Mouse (Mus musculus) G1E (cell line): ENCODE data around the gene BC107364. TPM values are rescaled to one million over a fixed set of nuclear protein-coding genes. Genes with fewer than 3 reads are reported as not detected.
"Not testable (repeated sequence)": the region's sequence is repeated elsewhere in the genome, so short reads cannot be mapped to it uniquely, and the experiment has no call there.

ENCODE experiments used
- ATAC-seq: 2 replicates; pipeline ENCODE4 v1.8.0; 2016; ENCODE audit warnings: mild to moderate bottlenecking; ENCODE audit not compliant: insufficient number of reproducible peaks, poor library complexity, low FRiP score, severe bottlenecking; ENCODE audit errors: extremely low read depth
- DNase-seq: peaks from one replicate; pipeline ENCODE4 v3.0.0; 2012; ENCODE audit warnings: low spot score
- H3K27me3 ChIP-seq: 2 replicates; pipeline ENCODE4 v1.6.1; 2012; ENCODE audit warnings: mild to moderate bottlenecking, low read length, inconsistent platforms; ENCODE audit not compliant: insufficient read depth
- H3K36me3 ChIP-seq: replicated peaks from 2 replicates; pipeline ENCODE3; 2012; ENCODE audit warnings: mild to moderate bottlenecking, inconsistent platforms
- H3K4me1 ChIP-seq: 2 replicates; pipeline ENCODE4 v1.6.1; 2012; ENCODE audit warnings: low read depth, low read length, inconsistent platforms, mixed read lengths; ENCODE audit not compliant: insufficient read depth
- H3K4me3 ChIP-seq: 2 replicates; pipeline ENCODE4 v1.5.1; 2012; ENCODE audit warnings: low read depth, mild to moderate bottlenecking, inconsistent platforms, low read length, moderate library complexity, mixed read lengths
- H3K9me3 ChIP-seq: replicated peaks from 2 replicates; pipeline ENCODE4 v1.6.1; 2012; ENCODE audit warnings: inconsistent platforms
- CTCF ChIP-seq: IDR thresholded peaks from 2 replicates; pipeline ENCODE4 v1.5.1; 2012; ENCODE audit warnings: low read depth, low read length, inconsistent platforms, mixed read lengths
- GATA1 ChIP-seq: IDR thresholded peaks from 2 replicates; pipeline ENCODE4 v1.6.1; 2012; ENCODE audit warnings: borderline replicate concordance, low read length, inconsistent platforms, mixed read lengths
- GATA2 ChIP-seq: IDR thresholded peaks from 2 replicates; pipeline ENCODE4 v1.6.1; 2012; ENCODE audit warnings: low read depth, low read length, inconsistent platforms, borderline replicate concordance
- POLR2AphosphoS5 ChIP-seq: IDR thresholded peaks from 2 replicates; pipeline ENCODE4 v1.6.1; 2012; ENCODE audit warnings: low read depth, low read length, inconsistent platforms; ENCODE audit not compliant: insufficient replicate concordance
- TAL1 ChIP-seq: conservative IDR thresholded peaks from 2 replicates; pipeline ENCODE4 v1.6.1; 2012; ENCODE audit warnings: low read depth, low read length, inconsistent platforms, mixed read lengths
- polyA plus RNA-seq: library from polyadenylated mRNA; stranded (reverse); fragments of >175 nt; gene quantifications from 2 replicates; pipeline ENCODE4 v1.2.3, GENCODE M21; 2012
- total RNA-seq, 2 experiments: library from RNA; stranded (forward) in 1 of 2; stranded (reverse) in 1 of 2; fragments of 200-1000 nt in 1 of 2; fragments of >200 nt in 1 of 2; fragmentation: Nextera tagmentation in 1 of 2; gene quantifications; 2 replicates each; pipeline ENCODE4 v1.2.3; 2014 to 2017

BC107364 gene
- total and polyA plus RNA-seq, 3 experiments = 0.27 TPM; not detected in 2

GRCm38 (mm10) chr3:96497451-96498028, 45.4 kb upstream of the BC107364 start:
- TF ChIP-seq GATA1 = no peak
- TF ChIP-seq CTCF = peak; percentile 13; the same call in 1 of the 2 replicates
- no peaks in the 10 kb centered on the region for H3K9me3 ChIP-seq
- H3K27me3 ChIP-seq = no peaks in the 10 kb centered on the region
- H3K4me1 ChIP-seq = peaks cover 42% of the 10 kb centered on the region
- ATAC-seq (no peak), DNase-seq (no peak)
- peak overlapping the region; percentile 72 for H3K4me3 ChIP-seq
- H3K36me3 ChIP-seq = no peaks in the 10 kb centered on the region

- Histone ChIP-seq H3K4me3 (peak overlapping the region; percentile 72; the same call in 1 of the 2 replicates), H3K4me1 (peaks cover 34% of the 10 kb centered on the region)
- DNase-seq, H3K9me3 ChIP-seq, H3K36me3 ChIP-seq, H3K27me3 ChIP-seq, ATAC-seq: not testable (repeated sequence)
Observed at GRCm38 (mm10) chr3:96496620-96497275, 44.6 kb upstream of the BC107364 start.

GRCm38 (mm10) chr3:96496216-96496615, 44.1 kb upstream of the BC107364 start:
- Histone ChIP-seq H3K4me3 (no peak overlapping the region), H3K27me3 (no peaks in the 10 kb centered on the region), H3K4me1 (peaks cover 34% of the 10 kb centered on the region), H3K9me3 (no peaks in the 10 kb centered on the region), H3K36me3 (no peaks in the 10 kb centered on the region)
- ATAC-seq = no peak
- DNase-seq = no peak
- TF ChIP-seq CTCF = no peak
- TF ChIP-seq GATA2 = no peak
- TF ChIP-seq TAL1 = no peak

GRCm38 (mm10) chr3:96495490-96496210, 43.5 kb upstream of the BC107364 start:
- no peaks in the 10 kb centered on the region for H3K9me3 ChIP-seq
- peaks cover 34% of the 10 kb centered on the region for H3K4me1 ChIP-seq
- H3K4me3 ChIP-seq = no peak overlapping the region; the same call in 1 of the 2 replicates
- no peak for TF ChIP-seq POLR2AphosphoS5
- no peak for TF ChIP-seq CTCF
- H3K36me3 ChIP-seq = no peaks in the 10 kb centered on the region
- DNase-seq = no peak
- no peak for ATAC-seq
- H3K27me3 ChIP-seq = no peaks in the 10 kb centered on the region

GRCm38 (mm10) chr3:96494912-96495311, 42.8 kb upstream of the BC107364 start:
- Histone ChIP-seq H3K9me3 (no peaks in the 10 kb centered on the region), H3K36me3 (no peaks in the 10 kb centered on the region), H3K4me1 (peaks cover 34% of the 10 kb centered on the region), H3K27me3 (no peaks in the 10 kb centered on the region), H3K4me3 (no peak overlapping the region)
- TF ChIP-seq GATA2 (no peak), POLR2AphosphoS5 (peak; percentile 88; the same call in 1 of the 2 replicates), CTCF (no peak), TAL1 (no peak)
- no peak for DNase-seq
- ATAC-seq = no peak

- H3K9me3 ChIP-seq, H3K4me3 ChIP-seq, H3K36me3 ChIP-seq, H3K27me3 ChIP-seq, DNase-seq: not testable (repeated sequence)
- H3K4me1 ChIP-seq = peaks cover 34% of the 10 kb centered on the region
- ATAC-seq = peak; percentile 95
Observed at GRCm38 (mm10) chr3:96494456-96494855, 42.4 kb upstream of the BC107364 start.

GRCm38 (mm10) chr3:96489636-96490035, 37.5 kb upstream of the BC107364 start:
- not testable (repeated sequence) for H3K4me3 ChIP-seq, ATAC-seq, DNase-seq, H3K27me3 ChIP-seq, H3K36me3 ChIP-seq, H3K9me3 ChIP-seq
- peaks cover 17% of the 10 kb centered on the region for H3K4me1 ChIP-seq

- not testable (repeated sequence) for H3K9me3 ChIP-seq, H3K36me3 ChIP-seq, H3K4me3 ChIP-seq, DNase-seq, H3K27me3 ChIP-seq
- ATAC-seq = peak; percentile 71
- peaks cover 20% of the 10 kb centered on the region for H3K4me1 ChIP-seq
Observed at GRCm38 (mm10) chr3:96488907-96489629, 37.0 kb upstream of the BC107364 start.

- not testable (repeated sequence) for H3K9me3 ChIP-seq, H3K36me3 ChIP-seq, DNase-seq, H3K4me3 ChIP-seq, H3K27me3 ChIP-seq, ATAC-seq
- peaks cover 26% of the 10 kb centered on the region for H3K4me1 ChIP-seq
Observed at GRCm38 (mm10) chr3:96488290-96488906, 36.3 kb upstream of the BC107364 start.
